Comparison of ENCODE assay signal across 18 mouse cellular contexts in the genomic region with DNA sequence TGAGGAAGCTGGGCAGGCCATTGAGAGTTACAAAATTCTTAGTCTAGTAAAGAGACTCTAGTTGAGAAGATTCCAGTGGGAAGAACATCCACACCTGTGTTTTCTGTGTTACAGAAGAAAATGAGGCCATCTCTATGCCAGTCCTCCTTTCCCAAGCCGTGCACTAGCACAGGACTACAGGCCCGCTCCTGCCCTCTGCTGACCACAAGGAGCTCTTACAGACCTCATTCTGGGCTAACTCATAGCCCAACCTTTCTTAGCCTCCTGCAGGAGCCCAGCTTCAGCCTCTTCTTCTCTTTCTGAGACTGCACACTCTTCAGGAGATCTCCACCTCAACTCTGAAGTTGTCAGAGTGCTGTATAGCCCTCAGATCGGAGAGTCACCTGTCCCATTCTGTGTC. TPM values are rescaled to one million over a fixed set of nuclear protein-coding genes. Genes with fewer than 3 reads are reported as not detected.
DNase-seq lines count a peak whose midpoint lies in the region; ATAC-seq and TF ChIP-seq lines count a peak whose summit lies in the region.
"Not testable (repeated sequence)": the region's sequence is repeated elsewhere in the genome, so short reads cannot be mapped to it uniquely, and the experiment has no call there.
"Had no signal": no experiment of that assay in that cellular context is flagged by ENCODE, and none has a peak within 500 bp of the region (broad histone marks: within the 10 kb centered on the region; RNA-seq: fewer than 3 reads in every experiment).

No protein-coding gene starts in this region.

- peak; percentile 32; the same call in 1 of the 2 replicates for TF ChIP-seq CTCF in bone marrow, adult 2 months (IDR thresholded peaks at IDR 0.05; ENCODE audit: control insufficient read depth, insufficient read depth, low read length)
- TF ChIP-seq CTCF in liver, adult 2 months (IDR thresholded peaks at IDR 0.05; ENCODE audit: low read depth, low read length) = peak; percentile 41
- TF ChIP-seq CTCF in stomach, postnatal 0 days (IDR thresholded peaks at IDR 0.05; ENCODE audit: low read depth) = peak; percentile 61

- H3K79me2 ChIP-seq in liver, adult 2 months (ENCODE audit: control insufficient read depth, insufficient read depth, low read length) = not testable (repeated sequence)

- WGBS in bone marrow, adult 2 months = 36% methylated on average over 3 of the region's 3 CpGs
- 35% methylated on average over 3 of the region's 3 CpGs for WGBS in liver, adult 2 months
- WGBS in midbrain, embryonic 10.5 days = 54% methylated on average over 3 of the region's 3 CpGs
- WGBS in stomach, postnatal 0 days = 48% methylated on average over 3 of the region's 3 CpGs

- DNase-seq in embryo, embryonic 11 days = peak; percentile 37
- peak; percentile 46 for DNase-seq in induced T-regulatory cell, adult 2 months (ENCODE audit: low read depth)
- DNase-seq in liver, adult 2 months (ENCODE audit: extremely low read depth, low read depth, low spot score) = not testable (repeated sequence)
- DNase-seq in midbrain, embryonic 10.5 days (ENCODE audit: low spot score) = peak; percentile 28
- peak; percentile 19 for DNase-seq in stomach, postnatal 0 days (ENCODE audit: low spot score)

- H3K27ac ChIP-seq in bone marrow, adult 2 months (ENCODE audit: control insufficient read depth, insufficient read depth, low read depth, low read length, poor library complexity); liver, adult 2 months (replicated peaks; ENCODE audit: insufficient read depth, low read depth, low read length); midbrain, embryonic 10.5 days (replicated peaks); stomach, postnatal 0 days (replicated peaks): not testable (repeated sequence)

- H3K4me3 ChIP-seq in bone marrow, adult 2 months (replicated peaks; ENCODE audit: control insufficient read depth, low read depth, low read length); liver, adult 2 months (ENCODE audit: insufficient read depth, low read depth, low read length); midbrain, embryonic 10.5 days; stomach, postnatal 0 days (ENCODE audit: low read depth, low read length): not testable (repeated sequence)

- not testable (repeated sequence) for TF ChIP-seq EP300 in stomach, postnatal 0 days (optimal IDR thresholded peaks at IDR 0.05)

- H3K4me2 ChIP-seq in stomach, postnatal 0 days (replicated peaks; ENCODE audit: low read depth) = not testable (repeated sequence)

- H3K27me3 ChIP-seq in liver, adult 2 months (ENCODE audit: control insufficient read depth, insufficient read depth, low read length); midbrain, embryonic 10.5 days (ENCODE audit: low read depth, poor library complexity, severe bottlenecking); stomach, postnatal 0 days (ENCODE audit: control insufficient read depth, insufficient read depth, low read length): not testable (repeated sequence)

- H3K36me3 ChIP-seq in liver, adult 2 months (ENCODE audit: control insufficient read depth, insufficient read depth, low read length); midbrain, embryonic 10.5 days; stomach, postnatal 0 days (ENCODE audit: control insufficient read depth, insufficient read depth, low read length): not testable (repeated sequence)

- H3K4me1 ChIP-seq in bone marrow, adult 2 months (ENCODE audit: control insufficient read depth, insufficient read depth, low read length); liver, adult 2 months (ENCODE audit: control insufficient read depth, insufficient read depth, low read length); midbrain, embryonic 10.5 days; stomach, postnatal 0 days (replicated peaks; ENCODE audit: control insufficient read depth, insufficient read depth): not testable (repeated sequence)

- not testable (repeated sequence) for H3K9me3 ChIP-seq in midbrain, embryonic 10.5 days (replicated peaks); stomach, postnatal 0 days (ENCODE audit: control insufficient read depth, low read length)

- peak; percentile 53 for ATAC-seq in granulocyte monocyte progenitor cell, adult 5-6 weeks (replicated peaks; ENCODE audit: poor library complexity, severe bottlenecking)
- ATAC-seq in stomach, postnatal 0 days (ENCODE audit: low FRiP score, low TSS enrichment) = not testable (repeated sequence)

- not testable (repeated sequence) for H3K9ac ChIP-seq in liver, adult 2 months (ENCODE audit: low read depth, low read length); stomach, postnatal 0 days (ENCODE audit: low read length)

- TF ChIP-seq POLR2A in bone marrow, adult 2 months (IDR thresholded peaks at IDR 0.05; ENCODE audit: borderline replicate concordance, control insufficient read depth, low read depth, low read length); liver, adult 2 months (IDR thresholded peaks at IDR 0.05; ENCODE audit: extremely low read depth, insufficient read depth, low read length): not testable (repeated sequence)

RNA-seq across cellular contexts. Expression of gene Ear6, which starts 2.5 kb away (rescaled TPM):
- polyA plus RNA-seq in bone marrow, adult 2 months (2011; ENCODE audit: insufficient read depth, insufficient read length, low replicate concordance, missing spikeins) = 10.0 TPM in 1 of 2 replicates, not detected in the other
- not detected in 2 replicates for total RNA-seq in granulocyte monocyte progenitor cell, adult 5-6 weeks (2014; fragmentation: Nextera tagmentation)
- total RNA-seq in granulocyte monocyte progenitor cell, adult 5-6 weeks (2017) = 2.1 and 2.7 TPM in 2 replicates
- total RNA-seq in liver, adult 2 months (2014; rRNA removed) = not detected in 2 replicates
- polyA plus RNA-seq in liver, adult 2 months (2012; rRNA removed) = not detected in 2 replicates
- polyA plus RNA-seq in midbrain, embryonic 10.5 days (2016; fragmentation: Nextera tagmentation; extraction: Ambion mirVana) = not detected in 2 replicates
- polyA plus RNA-seq in stomach, postnatal 0 days (2015; fragmentation: Nextera tagmentation; extraction: Ambion mirVana) = not detected in 2 replicates
- total RNA-seq: adrenal gland, adult 2 months; gastrocnemius, adult 8-10 months; heart, adult 8-10 months had no signal
- polyA plus RNA-seq: adrenal gland, adult 2 months; embryonic facial prominence, embryonic 12.5 days; heart, embryonic 16.5 days; hindbrain, embryonic 14.5 days; midbrain, embryonic 15.5 days; stomach, embryonic 14.5 days had no signal

RNA-seq across cellular contexts. Expression of gene Mettl17, which starts 33.6 kb away (rescaled TPM):
- polyA plus RNA-seq in bone marrow, adult 2 months (2011; ENCODE audit: insufficient read depth, insufficient read length, low replicate concordance, missing spikeins) = 20.8 and 25.1 TPM in 2 replicates
- total RNA-seq in granulocyte monocyte progenitor cell, adult 5-6 weeks (2014; fragmentation: Nextera tagmentation) = 15.4 and 22.2 TPM in 2 replicates
- total RNA-seq in granulocyte monocyte progenitor cell, adult 5-6 weeks (2017) = 13.1 and 34.7 TPM in 2 replicates
- 14.0 and 23.2 TPM in 2 replicates for total RNA-seq in liver, adult 2 months (2014; rRNA removed)
- polyA plus RNA-seq in liver, adult 2 months (2012; rRNA removed) = 18.2 and 21.0 TPM in 2 replicates
- 40.6 and 46.3 TPM in 2 replicates for polyA plus RNA-seq in midbrain, embryonic 10.5 days (2016; fragmentation: Nextera tagmentation; extraction: Ambion mirVana)
- 22.7 and 24.0 TPM in 2 replicates for polyA plus RNA-seq in stomach, postnatal 0 days (2015; fragmentation: Nextera tagmentation; extraction: Ambion mirVana)

RNA-seq across cellular contexts. Expression of gene Slc39a2, which starts 41.7 kb away (rescaled TPM):
- 3.6 and 7.2 TPM in 2 replicates for polyA plus RNA-seq in bone marrow, adult 2 months (2011; ENCODE audit: insufficient read depth, insufficient read length, low replicate concordance, missing spikeins)
- total RNA-seq in granulocyte monocyte progenitor cell, adult 5-6 weeks (2014; fragmentation: Nextera tagmentation) = 0.49 and 1.4 TPM in 2 replicates
- 0.09 and 0.21 TPM in 2 replicates for total RNA-seq in granulocyte monocyte progenitor cell, adult 5-6 weeks (2017)
- 0.65 and 1.4 TPM in 2 replicates for total RNA-seq in liver, adult 2 months (2014; rRNA removed)
- polyA plus RNA-seq in liver, adult 2 months (2012; rRNA removed) = 1.1 and 1.8 TPM in 2 replicates
- polyA plus RNA-seq in midbrain, embryonic 10.5 days (2016; fragmentation: Nextera tagmentation; extraction: Ambion mirVana) = 0.58 and 0.65 TPM in 2 replicates
- 1.1 and 1.4 TPM in 2 replicates for polyA plus RNA-seq in stomach, postnatal 0 days (2015; fragmentation: Nextera tagmentation; extraction: Ambion mirVana)

RNA-seq across cellular contexts. Expression of gene AY358078, which starts 51.2 kb away (rescaled TPM):
- not detected in 2 replicates for polyA plus RNA-seq in bone marrow, adult 2 months (2011; ENCODE audit: insufficient read depth, insufficient read length, low replicate concordance, missing spikeins)
- total RNA-seq in granulocyte monocyte progenitor cell, adult 5-6 weeks (2014; fragmentation: Nextera tagmentation) = not detected in 2 replicates
- not detected in 2 replicates for total RNA-seq in granulocyte monocyte progenitor cell, adult 5-6 weeks (2017)
- total RNA-seq in liver, adult 2 months (2014; rRNA removed) = not detected in 2 replicates
- polyA plus RNA-seq in liver, adult 2 months (2012; rRNA removed) = not detected in 2 replicates
- polyA plus RNA-seq in midbrain, embryonic 10.5 days (2016; fragmentation: Nextera tagmentation; extraction: Ambion mirVana) = not detected in 2 replicates
- polyA plus RNA-seq in stomach, postnatal 0 days (2015; fragmentation: Nextera tagmentation; extraction: Ambion mirVana) = not detected in 2 replicates
- total RNA-seq: adrenal gland, adult 2 months; gastrocnemius, adult 8-10 months; heart, adult 8-10 months had no signal
- polyA plus RNA-seq: adrenal gland, adult 2 months; embryonic facial prominence, embryonic 12.5 days; heart, embryonic 16.5 days; hindbrain, embryonic 14.5 days; limb, embryonic 13.5 days; liver, embryonic 16.5 days; midbrain, embryonic 15.5 days; stomach, embryonic 14.5 days; thymus, postnatal 0 days had no signal
